Mouse (Mus musculus) neutrophil, adult 65 days (primary cell): ENCODE measurements around the gene Sh2b2. TPM values are rescaled to one million over a fixed set of nuclear protein-coding genes. Genes with fewer than 3 reads are reported as not detected.

Experiments used
- total RNA-seq: library from RNA; stranded (reverse); gene quantifications from 2 replicates; pipeline ENCODE4 v1.2.4, GENCODE M21; 2023

Sh2b2 gene
- 28.6 and 49.5 TPM in 2 replicates for total RNA-seq

DNA sequence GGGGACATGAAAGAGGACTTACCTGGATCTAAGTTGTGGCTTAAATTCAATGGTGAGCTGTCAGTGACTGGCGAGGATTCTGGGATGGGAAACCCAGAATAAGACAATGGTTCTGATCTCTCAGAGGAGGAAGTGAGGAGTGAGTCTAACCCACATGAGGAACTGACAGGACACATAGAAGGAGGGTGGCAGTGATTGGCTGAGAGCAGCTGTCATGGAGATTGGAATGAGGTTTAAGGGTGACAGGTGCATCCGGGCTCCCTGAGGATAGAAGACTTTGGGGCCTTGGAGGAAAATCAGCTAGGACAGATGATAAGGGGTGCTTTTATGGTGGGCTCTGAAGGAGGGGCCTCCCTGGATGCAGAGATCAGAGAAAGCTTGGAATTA lies at the start of gene Sh2b2:
Gene Sh2b2 (minus strand): TSS at position 105 of the 387 bp plus-strand sequence.

GRCm38 (mm10) chr5:136198474-136199391 lies 47.6 kb downstream of the Sh2b2 start, which contains the start of gene Prkrip1:
Prkrip1 (minus strand) TSS chr5:136198963.

GRCm38 (mm10) chr5:136170512-136171362 lies 75.6 kb downstream of the Sh2b2 start, which contains the start of gene Orai2:
Orai2 (minus strand) TSS chr5:136170713.

Other genes with a start within 250 kb of the Sh2b2 start
- not detected in 2 replicates for gene Upk3b, start 208.1 kb downstream of the Sh2b2 start, total RNA-seq
- gene Upk3bl, start 192.1 kb downstream of the Sh2b2 start, total RNA-seq, result not detected in 2 replicates
- 24.2 and 32.9 TPM in 2 replicates for gene Rasa4, start 162.6 kb downstream of the Sh2b2 start, total RNA-seq
- gene Polr2j, start 129.9 kb downstream of the Sh2b2 start, total RNA-seq, result 29.7 and 62.1 TPM in 2 replicates
- 30.1 and 40.0 TPM in 2 replicates for gene Lrwd1, start 110.5 kb downstream of the Sh2b2 start, total RNA-seq
- gene Alkbh4, start 110.4 kb downstream of the Sh2b2 start, total RNA-seq, result 15.3 and 19.9 TPM in 2 replicates
- 88.5 and 135 TPM in 2 replicates for gene Orai2, start 75.8 kb downstream of the Sh2b2 start, total RNA-seq
- 23.3 and 30.0 TPM in 2 replicates for gene Prkrip1, start 47.6 kb downstream of the Sh2b2 start, total RNA-seq